Mouse (Mus musculus) CH12.LX (cell line): ENCODE measurements around the gene Sec22b. TPM values are rescaled to one million over a fixed set of nuclear protein-coding genes. Genes with fewer than 3 reads are reported as not detected.

Source experiments
- DNase-seq: peaks from one replicate; pipeline ENCODE4 v3.0.0-alpha.2; 2013; ENCODE audit errors: extremely low read depth
- H3K27ac ChIP-seq: 2 replicates; pipeline ENCODE4 v1.5.1; 2012; ENCODE audit warnings: low read depth, mild to moderate bottlenecking, control low read depth, moderate library complexity; ENCODE audit not compliant: insufficient read depth
- H3K27me3 ChIP-seq: replicated peaks from 2 replicates; pipeline ENCODE3; 2012; ENCODE audit warnings: inconsistent platforms
- H3K36me3 ChIP-seq, 2 experiments: replicated peaks in 1 of 2; 2 replicates each; pipeline versions ENCODE3 to v1.6.1; 2012; ENCODE audit warnings: inconsistent platforms in 1 of 2, low read length in 1 of 2, mild to moderate bottlenecking in 1 of 2, mixed read lengths in 1 of 2, moderate library complexity in 1 of 2; ENCODE audit not compliant: control insufficient read depth in 1 of 2, insufficient read depth in 1 of 2
- H3K4me1 ChIP-seq, 2 experiments: 2 replicates each; pipeline ENCODE4 v1.6.1; 2012; ENCODE audit warnings: inconsistent platforms in 1 of 2, moderate library complexity in 1 of 2; ENCODE audit not compliant: insufficient read depth in 2 of 2, control insufficient read depth in 1 of 2
- H3K4me2 ChIP-seq: 2 replicates; pipeline ENCODE4 v1.6.1; 2012; ENCODE audit warnings: low read depth, mild to moderate bottlenecking, control low read depth; ENCODE audit not compliant: poor library complexity, insufficient read depth, severe bottlenecking
- H3K4me3 ChIP-seq, 3 experiments: fragments of 150-350 bp in 1 of 3; sonication (generic) in 1 of 3; replicated peaks in 1 of 3; 2 replicates each; pipeline versions ENCODE3 to v1.5.1; 2011 to 2012; ENCODE audit warnings: low read depth in 2 of 3, low read length in 2 of 3, mild to moderate bottlenecking in 2 of 3, moderate library complexity in 2 of 3, control low read depth in 1 of 3, improper control_type of control experiment in 1 of 3, inconsistent platforms in 1 of 3, mixed read lengths in 1 of 3; ENCODE audit not compliant: poor library complexity in 1 of 3
- H3K79me2 ChIP-seq: replicated peaks from 2 replicates; pipeline ENCODE4 v1.6.1; 2012; ENCODE audit warnings: mild to moderate bottlenecking, moderate library complexity; ENCODE audit not compliant: control insufficient read depth, poor library complexity, insufficient read depth, severe bottlenecking; ENCODE audit errors: extremely low read depth
- H3K9ac ChIP-seq: 2 replicates; pipeline ENCODE4 v1.6.1; 2012; ENCODE audit warnings: low read depth, mild to moderate bottlenecking, control low read depth, moderate library complexity; ENCODE audit not compliant: insufficient read depth
- H3K9me3 ChIP-seq: replicated peaks from 2 replicates; pipeline ENCODE3; 2012; ENCODE audit warnings: low read length, inconsistent platforms, mixed read lengths
- BHLHE40 ChIP-seq: IDR thresholded peaks from 2 replicates; pipeline ENCODE4 v1.6.1; 2011; ENCODE audit warnings: mild to moderate bottlenecking, low read depth, low read length, improper control_type of control experiment
- CHD2 ChIP-seq: IDR thresholded peaks from 2 replicates; pipeline ENCODE4 v1.6.1; 2011; ENCODE audit warnings: low read length, improper control_type of control experiment
- CTCF ChIP-seq, 2 experiments: IDR thresholded peaks in 1 of 2; conservative IDR thresholded peaks in 1 of 2; 2 replicates each; pipeline ENCODE4 v1.5.1; 2011 to 2012; ENCODE audit warnings: low read depth in 2 of 2, low read length in 2 of 2, improper control_type of control experiment in 1 of 2, inconsistent platforms in 1 of 2, mild to moderate bottlenecking in 1 of 2, moderate library complexity in 1 of 2
- E2F4 ChIP-seq: IDR thresholded peaks from 2 replicates; pipeline ENCODE4 v1.6.1; 2011; ENCODE audit warnings: low read depth, low read length, improper control_type of control experiment; ENCODE audit not compliant: insufficient replicate concordance
- ELF1 ChIP-seq: IDR thresholded peaks from 2 replicates; pipeline ENCODE4 v1.6.1; 2014; ENCODE audit warnings: low read depth, mild to moderate bottlenecking, inconsistent platforms, low read length, improper control_type of control experiment
- EP300 ChIP-seq: IDR thresholded peaks from 2 replicates; pipeline ENCODE4 v1.6.1; 2011; ENCODE audit warnings: low read length, improper control_type of control experiment
- ETS1 ChIP-seq: conservative IDR thresholded peaks from 2 replicates; pipeline ENCODE4 v1.6.1; 2012; ENCODE audit warnings: low read depth, mild to moderate bottlenecking, inconsistent platforms, low read length, improper control_type of control experiment, moderate library complexity
- GABPA ChIP-seq: IDR thresholded peaks from 2 replicates; pipeline ENCODE4 v1.6.1; 2012; ENCODE audit warnings: low read depth, low read length, improper control_type of control experiment, inconsistent platforms; ENCODE audit not compliant: insufficient replicate concordance
- HCFC1 ChIP-seq: IDR thresholded peaks from 2 replicates; pipeline ENCODE4 v1.6.1; 2012; ENCODE audit warnings: low read depth, mild to moderate bottlenecking, inconsistent platforms, low read length, improper control_type of control experiment
- IRF4 ChIP-seq: IDR thresholded peaks from 2 replicates; pipeline ENCODE4 v1.6.1; 2014; ENCODE audit warnings: low read depth, mild to moderate bottlenecking, inconsistent platforms, low read length, improper control_type of control experiment
- JUND ChIP-seq: conservative IDR thresholded peaks from 2 replicates; pipeline ENCODE4 v1.6.1; 2011; ENCODE audit warnings: low read depth, low read length, improper control_type of control experiment
- KAT2A ChIP-seq: IDR thresholded peaks from 2 replicates; pipeline ENCODE4 v1.6.1; 2012; ENCODE audit warnings: low read length, improper control_type of control experiment, inconsistent platforms; ENCODE audit not compliant: insufficient replicate concordance
- MAX ChIP-seq: IDR thresholded peaks from 2 replicates; pipeline ENCODE4 v1.6.1; 2011; ENCODE audit warnings: low read length, improper control_type of control experiment
- MAZ ChIP-seq: IDR thresholded peaks from 2 replicates; pipeline ENCODE4 v1.6.1; 2012; ENCODE audit warnings: low read depth, mild to moderate bottlenecking, inconsistent platforms, low read length, improper control_type of control experiment, moderate library complexity
- MEF2A ChIP-seq: IDR thresholded peaks from 2 replicates; pipeline ENCODE4 v1.6.1; 2014; ENCODE audit warnings: low read depth, mild to moderate bottlenecking, inconsistent platforms, low read length, improper control_type of control experiment, borderline replicate concordance
- MXI1 ChIP-seq: IDR thresholded peaks from 2 replicates; pipeline ENCODE4 v1.6.1; 2011; ENCODE audit warnings: mild to moderate bottlenecking, low read depth, low read length, improper control_type of control experiment
- MYC ChIP-seq: IDR thresholded peaks from 2 replicates; pipeline ENCODE4 v1.6.1; 2011; ENCODE audit warnings: low read depth, mild to moderate bottlenecking, improper control_type of control experiment, low read length
- PAX5 ChIP-seq: IDR thresholded peaks from 2 replicates; pipeline ENCODE4 v1.6.1; 2012; ENCODE audit warnings: low read length, inconsistent platforms, mixed read lengths
- POLR2A ChIP-seq: IDR thresholded peaks from 2 replicates; pipeline ENCODE4 v1.6.1; 2011; ENCODE audit warnings: low read depth, mild to moderate bottlenecking, improper control_type of control experiment, low read length
- POLR2AphosphoS2 ChIP-seq: IDR thresholded peaks from 2 replicates; pipeline ENCODE4 v1.6.1; 2011; ENCODE audit warnings: low read depth, low read length, improper control_type of control experiment
- RAD21 ChIP-seq: IDR thresholded peaks from 2 replicates; pipeline ENCODE4 v1.6.1; 2011; ENCODE audit warnings: low read depth, mild to moderate bottlenecking, low read length, improper control_type of control experiment, moderate library complexity
- RCOR1 ChIP-seq: conservative IDR thresholded peaks from 2 replicates; pipeline ENCODE4 v1.6.1; 2012; ENCODE audit warnings: low read depth, mild to moderate bottlenecking, inconsistent platforms, low read length, improper control_type of control experiment
- SIN3A ChIP-seq: IDR thresholded peaks from 2 replicates; pipeline ENCODE4 v1.6.1; 2012; ENCODE audit warnings: low read length, improper control_type of control experiment, inconsistent platforms
- SMC3 ChIP-seq: IDR thresholded peaks from 2 replicates; pipeline ENCODE4 v1.6.1; 2011; ENCODE audit warnings: low read depth, low read length, improper control_type of control experiment
- TBP ChIP-seq: conservative IDR thresholded peaks from 2 replicates; pipeline ENCODE4 v1.6.1; 2011; ENCODE audit warnings: low read depth, low read length, improper control_type of control experiment
- TCF12 ChIP-seq: IDR thresholded peaks from 2 replicates; pipeline ENCODE4 v1.6.1; 2014; ENCODE audit warnings: low read depth, mild to moderate bottlenecking, inconsistent platforms, low read length, improper control_type of control experiment
- UBTF ChIP-seq: IDR thresholded peaks from 2 replicates; pipeline ENCODE4 v1.6.1; 2012; ENCODE audit warnings: low read depth, mild to moderate bottlenecking, inconsistent platforms, low read length, improper control_type of control experiment, moderate library complexity
- USF2 ChIP-seq: conservative IDR thresholded peaks from 2 replicates; pipeline ENCODE4 v1.6.1; 2011; ENCODE audit warnings: low read depth, low read length, improper control_type of control experiment
- ZC3H11A ChIP-seq: IDR thresholded peaks from 2 replicates; pipeline ENCODE4 v1.6.1; 2012; ENCODE audit warnings: low read depth, mild to moderate bottlenecking, inconsistent platforms, low read length, improper control_type of control experiment
- ZNF384 ChIP-seq: IDR thresholded peaks from 2 replicates; pipeline ENCODE4 v1.6.1; 2012; ENCODE audit warnings: low read depth, low read length, improper control_type of control experiment, inconsistent platforms
- dilution Hi-C: fragments of 300-500 bp; cut with MboI; formaldehyde crosslinking; loops from 2 replicates; pipeline ENCODE4 v1.14.3; 2020; ENCODE audit warnings: low sequenced_read_pairs; ENCODE audit not compliant: extremely low pct_unique_long_range_greater_than_20kb, extremely low pct_ligation_motif_present
- in situ Hi-C: fragments of 300-500 bp; cut with MboI; formaldehyde crosslinking; loops from 3 replicates; pipeline ENCODE4 v1.14.3; 2019; ENCODE audit warnings: low sequenced_read_pairs, low pct_ligation_motif_present, low pct_unique_long_range_greater_than_20kb, mixed read lengths
- polyA plus RNA-seq: library from polyadenylated mRNA; unstranded; fragments of >175 nt; gene quantifications from 2 replicates; pipeline ENCODE4 v1.2.1, GENCODE M21; 2012; ENCODE audit warnings: low read depth; ENCODE audit not compliant: insufficient read length
- total RNA-seq, 2 experiments: library from RNA; depleted of rRNA; stranded (reverse); fragments of 300-350 nt in 1 of 2; fragments of >200 nt in 1 of 2; gene quantifications; 2 replicates each; pipeline ENCODE4 v1.2.3; 2012 to 2014

Sec22b gene
- total and polyA plus RNA-seq, 3 experiments, result 42.6 to 82.8 (median 82.4) TPM

GRCm38 (mm10) chr3:97927322-97927721, 26.3 kb downstream of the Sec22b start:
- peaks cover 3 to 14% of the 10 kb centered on the region in 2 experiments; a peak in 3 of 4 replicates for H3K4me1 ChIP-seq
- in situ Hi-C loops, result loop anchor here (5.0 kb wide), 1 partner anchor 300 kb away; no protein-coding TSS in a partner anchor
- dilution Hi-C loops, result no loop called here

GRCm38 (mm10) chr3:97928968-97929858, 28.2 kb downstream of the Sec22b start:
- no peak overlapping the region for H3K4me2 ChIP-seq
- DNase-seq, result peak; percentile 88
- H3K36me3 ChIP-seq, result peaks cover 0 to 9% of the 10 kb centered on the region in 2 experiments
- dilution Hi-C loops, result no loop called here
- no peak overlapping the region for H3K27ac ChIP-seq
- in situ Hi-C loops, result loop anchor here (5.0 kb wide), 1 partner anchor 298 kb away; no protein-coding TSS in a partner anchor
- no peak for TF ChIP-seq ELF1
- no peak for TF ChIP-seq ZNF384
- TF ChIP-seq EP300, result no peak
- no peak for TF ChIP-seq KAT2A
- TF ChIP-seq MAZ, result no peak
- no peak for TF ChIP-seq PAX5
- peak; percentile 91 for TF ChIP-seq ZC3H11A
- no peak for TF ChIP-seq BHLHE40
- no peak for TF ChIP-seq MXI1
- no peak for TF ChIP-seq MEF2A
- TF ChIP-seq JUND, result no peak
- TF ChIP-seq ETS1, result no peak
- no peak for TF ChIP-seq HCFC1
- TF ChIP-seq MYC, result no peak
- no peak for TF ChIP-seq IRF4
- no peak for TF ChIP-seq E2F4
- no peak for TF ChIP-seq UBTF
- peak; percentile 96 for TF ChIP-seq SMC3
- TF ChIP-seq MAX, result no peak
- no peak for TF ChIP-seq POLR2A
- TF ChIP-seq CTCF (conservative IDR thresholded peaks at IDR 0.05 in 1 of 2, IDR thresholded peaks at IDR 0.05 in 1 of 2; ENCODE audit: low read depth in 2 of 2, low read length in 2 of 2), result peak; percentile 36 to 90
- TF ChIP-seq GABPA, result no peak
- no peak for TF ChIP-seq SIN3A
- no peak for TF ChIP-seq USF2
- no peak for TF ChIP-seq RCOR1
- no peak for TF ChIP-seq TCF12
- no peak for TF ChIP-seq POLR2AphosphoS2
- TF ChIP-seq RAD21, result peak; percentile 95
- TF ChIP-seq CHD2, result no peak
- TF ChIP-seq TBP, result no peak
- TF ChIP-seq, all 38 proteins: peak for 4
- Histone ChIP-seq H3K4me1 (peaks cover 7 to 29% of the 10 kb centered on the region in 2 experiments), H3K4me3 (no peak overlapping the region), H3K27me3 (no peaks in the 10 kb centered on the region), H3K79me2 (no peaks in the 10 kb centered on the region), H3K9me3 (no peaks in the 10 kb centered on the region), H3K9ac (no peak overlapping the region)

More at GRCm38 (mm10) chr3:97927322-97927721, 26.3 kb downstream of the Sec22b start:
- Histone ChIP-seq H3K4me2 (no peak overlapping the region), H3K36me3 (peaks cover 5 to 27% of the 10 kb centered on the region in 2 experiments), H3K9me3 (no peaks in the 10 kb centered on the region), H3K9ac (no peak overlapping the region), H3K27ac (no peak overlapping the region), H3K79me2 (no peaks in the 10 kb centered on the region)
- no peak for DNase-seq
- TF ChIP-seq TCF12, result no peak
- TF ChIP-seq, all 38 proteins: peak for 0
- Histone ChIP-seq H3K4me3 (no peak overlapping the region), H3K27me3 (no peaks in the 10 kb centered on the region)
